Mouse (Mus musculus) midbrain, embryonic 14.5 days (tissue): ENCODE measurements around the gene Immp2l. TPM values are rescaled to one million over a fixed set of nuclear protein-coding genes. Genes with fewer than 3 reads are reported as not detected.
A peak's percentile ranks its signal among the peaks of the same experiment; 100 is the strongest.

Source experiments
- ATAC-seq: fragments of 200-750 bp; cut with Nextera tagmentation; 2 replicates; pipeline ENCODE4 v1.8.0; 2017; ENCODE audit warnings: moderate number of reproducible peaks, moderate library complexity; ENCODE audit not compliant: low FRiP score, low TSS enrichment
- DNase-seq: peaks from one replicate; pipeline ENCODE4 v3.0.0-alpha.2; 2015
- H3K27ac ChIP-seq: fragments of 300-500 bp; sonication (generic); replicated peaks from 2 replicates; pipeline ENCODE4 v1.5.1; 2014; ENCODE audit warnings: mild to moderate bottlenecking, low read depth, low read length, moderate library complexity
- H3K27me3 ChIP-seq: fragments of 300-500 bp; sonication (generic); 2 replicates; pipeline ENCODE4 v1.6.1; 2014; ENCODE audit warnings: low read length, control low read depth, mixed read lengths; ENCODE audit not compliant: control insufficient read depth, insufficient read depth
- H3K36me3 ChIP-seq: fragments of 300-500 bp; sonication (generic); 2 replicates; pipeline ENCODE4 v1.6.1; 2014; ENCODE audit warnings: low read length, control low read depth; ENCODE audit not compliant: control insufficient read depth, insufficient read depth
- H3K4me1 ChIP-seq: fragments of 300-500 bp; sonication (generic); 2 replicates; pipeline ENCODE4 v1.6.1; 2014; ENCODE audit warnings: mild to moderate bottlenecking, antibody characterized with exemption, low read length, control low read depth; ENCODE audit not compliant: control insufficient read depth, insufficient read depth
- H3K4me2 ChIP-seq: fragments of 300-500 bp; sonication (generic); 2 replicates; pipeline ENCODE4 v1.6.1; 2014; ENCODE audit warnings: mild to moderate bottlenecking, low read length, moderate library complexity
- H3K4me3 ChIP-seq: fragments of 300-500 bp; sonication (generic); replicated peaks from 2 replicates; pipeline ENCODE4 v1.5.1; 2014; ENCODE audit warnings: low read depth, low read length
- H3K9ac ChIP-seq: fragments of 300-500 bp; sonication (generic); replicated peaks from 2 replicates; pipeline ENCODE4 v1.6.1; 2014; ENCODE audit warnings: mild to moderate bottlenecking, low read length, moderate library complexity
- H3K9me3 ChIP-seq: fragments of 300-500 bp; sonication (generic); 2 replicates; pipeline ENCODE4 v1.6.1; 2016; ENCODE audit warnings: low read length, control low read depth, mixed read lengths; ENCODE audit not compliant: control insufficient read depth
- WGBS: fragments of 180-500 bp; shearing (Covaris S2); extraction: QIAGEN DNeasy Blood & Tissue Kit; methylation state at CpG from one replicate; pipeline ENCODE4 v1.1.7; 2014; 5-methylcytosine and 5-hydroxymethylcytosine counted together
- polyA plus RNA-seq: library from polyadenylated mRNA; unstranded; fragments of >200 nt; fragmentation: Nextera tagmentation; extraction: Ambion mirVana; gene quantifications from 2 replicates; pipeline ENCODE4 v1.2.1, GENCODE M21; 2014

The Immp2l gene
- polyA plus RNA-seq, 1 experiment from 2014 or later = 5.5 TPM

GRCm38 (mm10) chr12:41231966-41232365, 208.1 kb downstream of the Immp2l start:
- no peaks in the 10 kb centered on the region for H3K4me1 ChIP-seq
- no peak overlapping the region for H3K4me2 ChIP-seq
- no peaks in the 10 kb centered on the region for H3K9me3 ChIP-seq
- no peak overlapping the region for H3K4me3 ChIP-seq
- DNase-seq (no peak), ATAC-seq (no peak)
- WGBS = 51% methylated on average over 2 of the region's 2 CpGs
- H3K27ac ChIP-seq = no peak overlapping the region
- no peaks in the 10 kb centered on the region for H3K36me3 ChIP-seq
- H3K27me3 ChIP-seq = no peaks in the 10 kb centered on the region
- H3K9ac ChIP-seq = no peak overlapping the region

GRCm38 (mm10) chr12:41237880-41238279, 214.0 kb downstream of the Immp2l start:
- ATAC-seq = no peak
- no peaks in the 10 kb centered on the region for H3K27me3 ChIP-seq
- no peak for DNase-seq
- H3K9ac ChIP-seq = no peak overlapping the region
- no peak overlapping the region for H3K4me2 ChIP-seq
- H3K4me3 ChIP-seq = no peak overlapping the region
- H3K27ac ChIP-seq = no peak overlapping the region
- no peaks in the 10 kb centered on the region for H3K4me1 ChIP-seq
- WGBS = 76% methylated on average over 3 of the region's 3 CpGs
- H3K9me3 ChIP-seq = no peaks in the 10 kb centered on the region
- H3K36me3 ChIP-seq = no peaks in the 10 kb centered on the region

GRCm38 (mm10) chr12:41241221-41241620, 217.3 kb downstream of the Immp2l start:
- WGBS = 84% methylated on average over 2 of the region's 2 CpGs
- Histone ChIP-seq H3K4me1 (no peaks in the 10 kb centered on the region), H3K27me3 (no peaks in the 10 kb centered on the region), H3K9me3 (no peaks in the 10 kb centered on the region), H3K4me2 (no peak overlapping the region), H3K9ac (no peak overlapping the region), H3K4me3 (no peak overlapping the region), H3K27ac (no peak overlapping the region), H3K36me3 (no peaks in the 10 kb centered on the region)
- DNase-seq (no peak), ATAC-seq (no peak)

- H3K4me3 ChIP-seq = no peak overlapping the region
- WGBS = 100% methylated on average over 1 of the region's 1 CpGs
- H3K9me3 ChIP-seq = no peaks in the 10 kb centered on the region
- no peak overlapping the region for H3K9ac ChIP-seq
- DNase-seq = no peak
- H3K27ac ChIP-seq = no peak overlapping the region
- H3K4me1 ChIP-seq = no peaks in the 10 kb centered on the region
- no peaks in the 10 kb centered on the region for H3K27me3 ChIP-seq
- no peaks in the 10 kb centered on the region for H3K36me3 ChIP-seq
- no peak overlapping the region for H3K4me2 ChIP-seq
- ATAC-seq = no peak
Measured at GRCm38 (mm10) chr12:41248254-41248653, 224.4 kb downstream of the Immp2l start.

DNA sequence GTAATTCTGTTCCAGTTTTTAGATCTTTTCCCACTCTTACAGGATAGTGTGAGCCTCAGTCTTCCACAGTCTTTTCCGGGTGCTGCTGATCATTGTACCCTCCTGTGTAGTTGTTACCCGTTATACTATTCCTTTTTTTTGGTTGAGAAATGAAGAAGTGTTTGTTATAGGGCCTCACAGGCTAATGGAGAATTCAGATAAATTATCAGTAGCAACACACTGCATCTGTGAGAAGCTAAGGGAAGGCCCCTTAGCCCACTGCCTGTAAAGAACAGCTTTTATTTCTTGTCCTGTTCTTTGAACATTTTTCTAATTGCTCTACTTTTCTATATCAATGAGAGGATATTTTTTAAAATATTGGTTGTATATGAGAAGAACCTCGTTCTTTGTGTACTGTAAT, 226.2 kb downstream of the Immp2l start:
- no peak overlapping the region for H3K27ac ChIP-seq
- H3K4me3 ChIP-seq = no peak overlapping the region
- WGBS = 79% methylated on average over 3 of the region's 3 CpGs
- no peaks in the 10 kb centered on the region for H3K27me3 ChIP-seq
- no peak overlapping the region for H3K9ac ChIP-seq
- no peaks in the 10 kb centered on the region for H3K9me3 ChIP-seq
- no peak for DNase-seq
- H3K4me2 ChIP-seq = no peak overlapping the region
- no peaks in the 10 kb centered on the region for H3K36me3 ChIP-seq
- H3K4me1 ChIP-seq = no peaks in the 10 kb centered on the region
- ATAC-seq = no peak

GRCm38 (mm10) chr12:41257905-41258304, 234.0 kb downstream of the Immp2l start:
- Histone ChIP-seq H3K4me1 (no peaks in the 10 kb centered on the region), H3K27me3 (no peaks in the 10 kb centered on the region)
- WGBS = 39% methylated on average over 2 of the region's 2 CpGs

DNA sequence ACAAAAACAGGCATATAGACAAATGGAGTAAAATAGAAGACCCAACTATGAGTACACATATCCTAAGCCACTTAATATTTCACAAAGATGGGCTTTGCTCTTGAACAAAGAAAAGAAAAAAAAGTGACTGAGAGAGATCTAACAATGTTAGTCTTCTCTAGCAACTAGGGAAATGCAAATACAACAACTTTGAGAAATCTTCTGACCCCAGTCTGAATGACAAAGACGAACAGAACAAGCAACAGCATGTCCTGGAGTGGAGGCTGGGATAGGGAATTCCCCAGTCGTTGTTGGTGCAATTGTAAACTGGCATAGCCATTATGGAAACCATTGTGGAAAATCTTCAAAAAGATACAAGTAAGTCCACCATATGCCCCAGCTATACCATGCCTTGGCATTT, 235.7 kb downstream of the Immp2l start:
- Histone ChIP-seq H3K4me3 (no peak overlapping the region), H3K9me3 (no peaks in the 10 kb centered on the region), H3K27me3 (no peaks in the 10 kb centered on the region), H3K9ac (no peak overlapping the region), H3K4me2 (no peak overlapping the region), H3K36me3 (no peaks in the 10 kb centered on the region), H3K27ac (no peak overlapping the region), H3K4me1 (no peaks in the 10 kb centered on the region)
- no peak for DNase-seq
- WGBS = 60% methylated on average over 2 of the region's 2 CpGs
- ATAC-seq = no peak

More at GRCm38 (mm10) chr12:41257905-41258304, 234.0 kb downstream of the Immp2l start:
- Histone ChIP-seq H3K36me3 (no peaks in the 10 kb centered on the region), H3K9ac (no peak overlapping the region), H3K4me2 (no peak overlapping the region), H3K9me3 (no peaks in the 10 kb centered on the region), H3K4me3 (no peak overlapping the region), H3K27ac (no peak overlapping the region)
- no peak for ATAC-seq
- DNase-seq = no peak

DNA sequence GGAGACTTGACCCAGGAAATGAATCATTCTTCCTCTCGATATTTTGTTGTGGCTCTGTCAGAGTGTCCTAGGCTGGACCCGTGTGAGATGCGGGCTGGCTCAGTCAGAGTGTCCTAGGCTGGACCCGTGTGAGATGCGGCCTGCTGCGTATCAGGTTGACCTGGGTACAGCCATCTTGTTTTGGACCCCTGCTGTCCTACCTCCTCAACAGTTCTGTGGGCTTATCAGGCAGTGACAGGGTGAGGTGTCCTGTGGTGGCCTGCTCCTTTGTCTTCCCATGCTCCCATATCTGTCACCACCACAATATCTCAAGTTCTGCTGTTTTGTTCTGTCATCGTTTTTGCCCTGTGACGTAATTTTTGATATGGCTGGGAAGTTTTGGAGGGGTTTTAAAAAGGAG, 250.2 kb downstream of the Immp2l start:
- no peak overlapping the region for H3K4me3 ChIP-seq
- DNase-seq (no peak), ATAC-seq (no peak)
- no peaks in the 10 kb centered on the region for H3K4me1 ChIP-seq
- no peaks in the 10 kb centered on the region for H3K9me3 ChIP-seq
- no peak overlapping the region for H3K4me2 ChIP-seq
- H3K36me3 ChIP-seq = no peaks in the 10 kb centered on the region
- WGBS = 90% methylated on average over 8 of the region's 8 CpGs
- H3K9ac ChIP-seq = no peak overlapping the region
- no peak overlapping the region for H3K27ac ChIP-seq
- no peaks in the 10 kb centered on the region for H3K27me3 ChIP-seq

DNA sequence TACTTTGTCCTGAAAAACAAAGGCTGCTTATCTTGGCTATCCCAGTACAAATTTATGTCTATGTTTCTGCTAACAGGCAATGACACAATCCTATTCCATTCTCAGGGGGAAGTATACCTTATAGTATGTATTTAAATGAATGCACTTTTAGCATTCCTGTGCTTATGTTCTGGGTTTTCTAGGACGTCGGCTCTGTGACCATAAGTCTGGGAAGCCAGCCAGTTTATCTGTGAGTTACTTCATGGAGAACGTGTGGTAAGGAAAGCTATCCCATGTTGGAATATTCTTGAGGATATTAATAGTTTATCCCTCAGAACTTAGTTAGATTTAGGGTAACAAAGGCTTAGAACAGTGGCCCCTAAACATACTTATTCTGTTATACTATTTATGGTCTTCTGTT, 251.5 kb downstream of the Immp2l start:
- H3K9me3 ChIP-seq = no peaks in the 10 kb centered on the region
- no peak overlapping the region for H3K27ac ChIP-seq
- H3K9ac ChIP-seq = no peak overlapping the region
- WGBS = 53% methylated on average over 3 of the region's 3 CpGs
- DNase-seq = peak; percentile 15
- no peak overlapping the region for H3K4me2 ChIP-seq
- no peak overlapping the region for H3K4me3 ChIP-seq
- ATAC-seq = no peak
- no peaks in the 10 kb centered on the region for H3K27me3 ChIP-seq
- no peaks in the 10 kb centered on the region for H3K36me3 ChIP-seq
- no peaks in the 10 kb centered on the region for H3K4me1 ChIP-seq
